Mouse (Mus musculus) T-helper 17 cell (primary cell): ENCODE measurements around the gene Havcr1.

Experiments
- in situ Hi-C, 2 experiments: fragments of 300-600 bp; cut with MboI, MseI; formaldehyde crosslinking; loops; 1 replicate in 1 of 2; 2 replicates in 1 of 2; pipeline ENCODE4 v1.15.1; 2025; ENCODE audit warnings: high pct_unique_total_duplicates in 2 of 2

Gene Havcr1

GRCm38 (mm10) chr11:46817692-46818091 lies 82.8 kb downstream of the Havcr1 start:
- in situ Hi-C loops = no loop called here

GRCm38 (mm10) chr11:46819930-46820329 lies 85.0 kb downstream of the Havcr1 start:
- in situ Hi-C loops = no loop called here
